Mouse (Mus musculus): ENCODE results near the gene Xpr1. TPM values are rescaled to one million over a fixed set of nuclear protein-coding genes. Genes with fewer than 3 reads are reported as not detected.
A peak's percentile ranks its signal among the peaks of the same experiment; 100 is the strongest.

The Xpr1 gene
- polyA plus RNA-seq, 1 experiment from 2014 or later: 37.9 TPM

DNA sequence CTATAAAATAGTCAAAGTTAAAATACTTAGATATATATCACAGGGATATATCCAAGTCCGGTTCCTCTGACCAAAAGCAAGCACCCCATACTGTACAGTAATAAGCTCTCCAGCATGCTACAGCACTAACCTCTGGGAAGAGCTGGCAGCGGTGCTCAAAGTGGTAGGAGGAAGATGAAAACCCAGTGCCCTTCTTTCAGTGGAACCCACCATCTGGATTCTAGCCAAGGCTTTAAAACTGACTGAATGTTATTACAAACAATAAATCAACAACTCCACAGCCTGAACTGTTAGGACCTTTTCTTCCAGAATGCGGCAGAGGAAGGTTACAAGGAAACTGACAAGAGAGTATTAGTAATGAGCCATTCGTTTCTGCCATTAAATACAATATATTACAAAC is 1.8 kb downstream of the Xpr1 start:
- Histone ChIP-seq H3K4me1 (ENCODE audit: control insufficient read depth, insufficient read depth, low read length) (peaks cover 7% of the 10 kb centered on the region; the same call in 1 of the 2 replicates), H3K27ac (ENCODE audit: low read depth, low read length) (no peak overlapping the region), H3K36me3 (ENCODE audit: control insufficient read depth, insufficient read depth, low read length) (no peaks in the 10 kb centered on the region), H3K4me2 (ENCODE audit: low read length) (peak overlapping the region; percentile 58), H3K9ac (ENCODE audit: low read length) (peak overlapping the region; percentile 62), H3K4me3 (ENCODE audit: low read depth, low read length) (peak overlapping the region; percentile 96), H3K27me3 (replicated peaks; ENCODE audit: control insufficient read depth, insufficient read depth, low read length) (no peaks in the 10 kb centered on the region), H3K9me3 (replicated peaks; ENCODE audit: control insufficient read depth, low read length) (no peaks in the 10 kb centered on the region)
- WGBS: 37% methylated on average over 4 of the region's 4 CpGs
- peak; percentile 66 for DNase-seq (ENCODE audit: low spot score)
- no peak for ATAC-seq

DNA sequence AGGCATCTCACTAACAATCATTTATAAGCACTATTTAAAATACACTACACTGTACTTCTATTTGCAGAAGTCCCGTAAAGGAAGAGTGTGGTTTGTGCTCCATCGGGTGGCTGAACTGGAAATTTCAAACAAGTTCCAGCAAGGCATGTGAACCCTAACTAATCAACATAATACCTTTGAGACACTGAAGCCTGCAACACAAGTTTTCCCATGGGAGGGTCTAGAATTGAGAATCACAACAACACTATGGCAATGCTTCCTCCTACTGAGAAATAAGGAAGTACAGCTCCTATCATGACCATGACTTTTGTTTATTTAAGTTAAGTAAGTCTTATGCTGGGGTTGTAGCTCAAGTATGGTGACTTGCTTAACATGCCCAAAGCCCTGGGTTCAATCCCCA is 4.5 kb downstream of the Xpr1 start:
- no peak overlapping the region for H3K4me2 ChIP-seq (ENCODE audit: low read length)
- H3K27ac ChIP-seq (ENCODE audit: low read depth, low read length): no peak overlapping the region
- peaks cover 7% of the 10 kb centered on the region; the same call in 1 of the 2 replicates for H3K4me1 ChIP-seq (ENCODE audit: control insufficient read depth, insufficient read depth, low read length)
- WGBS: 93% methylated on average over 2 of the region's 2 CpGs
- H3K4me3 ChIP-seq (ENCODE audit: low read depth, low read length): no peak overlapping the region
- H3K9ac ChIP-seq (ENCODE audit: low read length): no peak overlapping the region
- H3K9me3 ChIP-seq (replicated peaks; ENCODE audit: control insufficient read depth, low read length): no peaks in the 10 kb centered on the region
- DNase-seq (ENCODE audit: low spot score) (no peak), ATAC-seq (no peak)
- no peaks in the 10 kb centered on the region for H3K27me3 ChIP-seq (replicated peaks; ENCODE audit: control insufficient read depth, insufficient read depth, low read length)
- no peaks in the 10 kb centered on the region for H3K36me3 ChIP-seq (ENCODE audit: control insufficient read depth, insufficient read depth, low read length)

GRCm38 (mm10) chr1:155408577-155408966 is 8.6 kb downstream of the Xpr1 start:
- WGBS: 63% methylated on average over 2 of the region's 2 CpGs
- Histone ChIP-seq H3K4me2 (ENCODE audit: low read length) (no peak overlapping the region), H3K4me1 (ENCODE audit: control insufficient read depth, insufficient read depth, low read length) (0 out of 2 replicates have a peak, but pooled peaks cover 2% of the 10 kb centered on the region), H3K4me3 (ENCODE audit: low read depth, low read length) (no peak overlapping the region), H3K27me3 (replicated peaks; ENCODE audit: control insufficient read depth, insufficient read depth, low read length) (no peaks in the 10 kb centered on the region), H3K27ac (ENCODE audit: low read depth, low read length) (no peak overlapping the region), H3K9me3 (replicated peaks; ENCODE audit: control insufficient read depth, low read length) (no peaks in the 10 kb centered on the region), H3K9ac (ENCODE audit: low read length) (no peak overlapping the region), H3K36me3 (ENCODE audit: control insufficient read depth, insufficient read depth, low read length) (no peaks in the 10 kb centered on the region)
- DNase-seq (ENCODE audit: low spot score): no peak
- no peak for ATAC-seq

DNA sequence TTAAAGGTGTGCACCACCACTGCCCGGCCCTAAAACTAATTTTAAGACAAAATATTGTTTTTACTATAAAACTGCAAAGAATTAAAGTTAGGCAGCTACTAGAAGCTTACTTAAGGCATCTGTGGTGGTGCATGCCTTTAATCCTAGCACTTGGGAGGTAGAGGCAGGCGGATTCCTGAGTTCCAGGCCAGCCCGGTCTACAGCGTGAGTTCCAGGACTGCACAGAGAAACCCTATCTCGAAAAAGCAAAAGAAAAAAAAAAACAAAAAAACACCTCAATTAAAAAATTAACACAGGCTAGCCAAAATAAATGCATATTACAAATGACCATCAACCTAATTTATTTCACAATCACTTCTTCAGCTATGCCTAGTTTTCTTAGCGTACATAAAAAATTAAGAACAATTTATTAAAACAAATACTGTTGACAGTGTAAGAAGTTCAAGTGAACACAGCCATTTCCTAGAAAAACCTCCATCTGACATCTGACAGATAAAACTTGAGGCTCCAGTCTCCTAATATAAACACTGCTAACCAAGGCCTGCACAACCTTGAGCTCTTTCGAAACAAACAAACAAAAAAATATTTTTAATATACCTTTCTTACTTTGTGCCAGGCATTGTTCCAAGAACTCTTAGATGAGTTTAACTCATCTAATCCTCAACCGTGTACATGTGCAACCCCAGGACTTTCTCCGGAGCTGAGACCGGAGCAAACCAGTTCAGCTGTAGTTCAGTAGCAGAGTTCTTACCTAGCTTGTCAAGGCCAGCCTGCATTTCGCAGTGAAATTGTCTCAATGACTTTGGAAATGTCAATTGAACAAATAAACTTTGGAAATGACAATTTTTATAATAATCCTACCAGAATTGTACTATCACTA is 9.3 kb downstream of the Xpr1 start:
- 0 out of 2 replicates have a peak, but pooled peaks cover 2% of the 10 kb centered on the region for H3K4me1 ChIP-seq (ENCODE audit: control insufficient read depth, insufficient read depth, low read length)
- no peak for DNase-seq (ENCODE audit: low spot score)
- no peak overlapping the region for H3K4me3 ChIP-seq (ENCODE audit: low read depth, low read length)
- H3K9ac ChIP-seq (ENCODE audit: low read length): no peak overlapping the region
- no peaks in the 10 kb centered on the region for H3K9me3 ChIP-seq (replicated peaks; ENCODE audit: control insufficient read depth, low read length)
- no peaks in the 10 kb centered on the region for H3K36me3 ChIP-seq (ENCODE audit: control insufficient read depth, insufficient read depth, low read length)
- no peak overlapping the region for H3K4me2 ChIP-seq (ENCODE audit: low read length)
- 93% methylated on average over 11 of the region's 11 CpGs for WGBS
- H3K27me3 ChIP-seq (replicated peaks; ENCODE audit: control insufficient read depth, insufficient read depth, low read length): no peaks in the 10 kb centered on the region
- ATAC-seq: no peak
- H3K27ac ChIP-seq (ENCODE audit: low read depth, low read length): no peak overlapping the region

- DNase-seq (ENCODE audit: low spot score) (no peak), ATAC-seq (no peak)
- no peaks in the 10 kb centered on the region for H3K4me1 ChIP-seq (ENCODE audit: control insufficient read depth, insufficient read depth, low read length)
- no peak overlapping the region for H3K4me3 ChIP-seq (ENCODE audit: low read depth, low read length)
- H3K9me3 ChIP-seq (replicated peaks; ENCODE audit: control insufficient read depth, low read length): no peaks in the 10 kb centered on the region
- no peak overlapping the region for H3K27ac ChIP-seq (ENCODE audit: low read depth, low read length)
- H3K9ac ChIP-seq (ENCODE audit: low read length): no peak overlapping the region
- no peak overlapping the region for H3K4me2 ChIP-seq (ENCODE audit: low read length)
- WGBS: 83% methylated on average over 4 of the region's 4 CpGs
- no peaks in the 10 kb centered on the region for H3K27me3 ChIP-seq (replicated peaks; ENCODE audit: control insufficient read depth, insufficient read depth, low read length)
- no peaks in the 10 kb centered on the region for H3K36me3 ChIP-seq (ENCODE audit: control insufficient read depth, insufficient read depth, low read length)
Observed at GRCm38 (mm10) chr1:155400056-155400455, 17.2 kb downstream of the Xpr1 start.

DNA sequence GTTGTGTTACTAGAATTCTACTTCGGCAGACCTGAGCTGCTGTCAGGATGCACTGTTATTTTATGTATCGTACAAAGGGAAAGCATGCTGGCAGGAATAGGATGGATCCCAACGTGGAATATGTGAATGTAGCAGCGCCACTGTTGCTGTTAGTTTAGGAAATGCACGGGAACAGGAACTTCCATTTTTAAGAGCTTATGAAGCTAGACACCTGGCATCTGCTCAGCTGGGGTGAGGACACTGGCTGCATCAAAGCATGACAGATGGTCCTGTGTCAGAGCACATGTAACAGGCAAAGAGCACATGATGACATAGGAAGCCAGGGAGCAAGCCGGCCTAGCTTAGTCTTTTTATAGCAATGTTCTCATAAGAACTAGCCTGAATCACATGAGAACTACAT is 22.4 kb downstream of the Xpr1 start:
- Histone ChIP-seq H3K4me3 (ENCODE audit: low read depth, low read length) (no peak overlapping the region), H3K4me2 (ENCODE audit: low read length) (no peak overlapping the region), H3K9me3 (replicated peaks; ENCODE audit: control insufficient read depth, low read length) (no peaks in the 10 kb centered on the region), H3K27me3 (replicated peaks; ENCODE audit: control insufficient read depth, insufficient read depth, low read length) (no peaks in the 10 kb centered on the region), H3K4me1 (ENCODE audit: control insufficient read depth, insufficient read depth, low read length) (no peaks in the 10 kb centered on the region), H3K36me3 (ENCODE audit: control insufficient read depth, insufficient read depth, low read length) (no peaks in the 10 kb centered on the region), H3K9ac (ENCODE audit: low read length) (no peak overlapping the region), H3K27ac (ENCODE audit: low read depth, low read length) (no peak overlapping the region)
- DNase-seq (ENCODE audit: low spot score): peak; percentile 31
- 79% methylated on average over 6 of the region's 6 CpGs for WGBS
- ATAC-seq: no peak

DNA sequence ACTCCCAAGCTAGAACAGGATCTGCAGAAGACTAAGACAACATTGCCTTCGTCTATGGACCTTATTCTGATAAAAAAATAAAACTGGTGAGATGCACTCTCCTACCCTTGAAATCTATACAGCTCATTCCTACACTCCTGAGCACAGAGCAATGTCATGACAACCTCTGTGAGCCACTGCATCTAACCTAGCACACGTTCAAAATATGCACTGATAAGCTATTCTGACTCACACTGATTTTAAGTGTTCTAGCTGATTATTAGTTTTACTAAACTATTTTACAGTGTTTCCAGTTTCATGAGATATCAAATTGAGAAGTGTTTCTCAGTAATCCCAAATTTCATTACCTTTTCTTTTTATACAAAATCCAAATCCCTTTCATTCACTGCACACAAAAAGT is 23.2 kb downstream of the Xpr1 start:
- H3K27me3 ChIP-seq (replicated peaks; ENCODE audit: control insufficient read depth, insufficient read depth, low read length): no peaks in the 10 kb centered on the region
- 71% methylated on average over 2 of the region's 2 CpGs for WGBS
- no peaks in the 10 kb centered on the region for H3K36me3 ChIP-seq (ENCODE audit: control insufficient read depth, insufficient read depth, low read length)
- no peaks in the 10 kb centered on the region for H3K4me1 ChIP-seq (ENCODE audit: control insufficient read depth, insufficient read depth, low read length)
- no peak overlapping the region for H3K9ac ChIP-seq (ENCODE audit: low read length)
- DNase-seq (ENCODE audit: low spot score) (no peak), ATAC-seq (no peak)
- no peak overlapping the region for H3K27ac ChIP-seq (ENCODE audit: low read depth, low read length)
- no peaks in the 10 kb centered on the region for H3K9me3 ChIP-seq (replicated peaks; ENCODE audit: control insufficient read depth, low read length)
- no peak overlapping the region for H3K4me2 ChIP-seq (ENCODE audit: low read length)
- H3K4me3 ChIP-seq (ENCODE audit: low read depth, low read length): no peak overlapping the region

DNA sequence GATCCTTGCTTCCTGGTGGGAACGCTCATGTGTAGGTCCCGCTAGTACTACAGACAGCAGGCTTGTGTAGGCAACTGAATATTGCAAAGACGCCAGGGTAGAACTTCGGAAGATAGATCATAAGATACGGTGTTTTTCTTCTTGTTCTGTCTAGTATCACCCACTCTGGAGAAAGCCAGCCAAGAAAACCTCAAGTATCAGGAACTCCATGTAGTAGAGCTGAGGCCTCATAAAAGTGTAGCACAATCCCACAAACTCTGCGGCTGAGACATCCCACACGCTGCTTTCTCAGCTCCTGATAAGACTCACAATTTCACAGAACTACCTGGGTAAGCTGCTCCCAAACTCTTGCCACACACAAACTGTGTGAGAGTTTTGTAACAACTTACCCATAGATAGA is 24.4 kb downstream of the Xpr1 start:
- WGBS: 97% methylated on average over 7 of the region's 7 CpGs
- Histone ChIP-seq H3K4me3 (ENCODE audit: low read depth, low read length) (no peak overlapping the region), H3K27me3 (replicated peaks; ENCODE audit: control insufficient read depth, insufficient read depth, low read length) (no peaks in the 10 kb centered on the region), H3K27ac (ENCODE audit: low read depth, low read length) (no peak overlapping the region), H3K36me3 (ENCODE audit: control insufficient read depth, insufficient read depth, low read length) (no peaks in the 10 kb centered on the region), H3K9ac (ENCODE audit: low read length) (no peak overlapping the region), H3K9me3 (replicated peaks; ENCODE audit: control insufficient read depth, low read length) (no peaks in the 10 kb centered on the region), H3K4me1 (ENCODE audit: control insufficient read depth, insufficient read depth, low read length) (no peaks in the 10 kb centered on the region), H3K4me2 (ENCODE audit: low read length) (no peak overlapping the region)
- ATAC-seq (no peak), DNase-seq (ENCODE audit: low spot score) (no peak)

DNA sequence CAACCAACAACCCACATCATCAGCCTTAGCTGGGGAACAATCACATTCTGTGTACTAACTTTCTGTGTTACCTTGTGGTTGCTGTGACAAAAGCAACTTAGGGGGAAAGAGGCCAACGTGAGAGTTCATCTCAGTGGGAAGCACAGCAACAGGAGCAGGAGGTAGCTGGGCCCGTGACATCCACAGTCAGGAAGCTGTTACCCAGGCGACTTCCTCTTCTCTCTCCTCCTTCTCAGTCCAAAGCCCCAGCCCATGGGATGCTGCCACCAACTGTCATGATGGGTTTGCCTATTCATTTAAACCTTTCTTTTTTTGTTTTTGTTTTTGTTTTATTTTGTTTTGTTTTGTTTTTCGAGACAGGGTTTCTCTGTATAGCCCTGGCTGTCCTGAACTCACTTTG is 25.7 kb downstream of the Xpr1 start:
- WGBS: 35% methylated on average over 4 of the region's 4 CpGs

More for the DNA sequence above, 25.7 kb downstream of the Xpr1 start:
- Histone ChIP-seq H3K27me3 (replicated peaks; ENCODE audit: control insufficient read depth, insufficient read depth, low read length) (no peaks in the 10 kb centered on the region), H3K4me3 (ENCODE audit: low read depth, low read length) (no peak overlapping the region), H3K9me3 (replicated peaks; ENCODE audit: control insufficient read depth, low read length) (no peaks in the 10 kb centered on the region), H3K4me1 (ENCODE audit: control insufficient read depth, insufficient read depth, low read length) (no peaks in the 10 kb centered on the region), H3K36me3 (ENCODE audit: control insufficient read depth, insufficient read depth, low read length) (no peaks in the 10 kb centered on the region), H3K27ac (ENCODE audit: low read depth, low read length) (no peak overlapping the region), H3K9ac (ENCODE audit: low read length) (no peak overlapping the region), H3K4me2 (ENCODE audit: low read length) (no peak overlapping the region)
- ATAC-seq (peak; percentile 2; the same call in 1 of the 2 replicates), DNase-seq (ENCODE audit: low spot score) (no peak)

Data from forebrain, embryonic 14.5 days (tissue).